12 mouse cellular contexts compared by ENCODE assay signal in the genomic region with DNA sequence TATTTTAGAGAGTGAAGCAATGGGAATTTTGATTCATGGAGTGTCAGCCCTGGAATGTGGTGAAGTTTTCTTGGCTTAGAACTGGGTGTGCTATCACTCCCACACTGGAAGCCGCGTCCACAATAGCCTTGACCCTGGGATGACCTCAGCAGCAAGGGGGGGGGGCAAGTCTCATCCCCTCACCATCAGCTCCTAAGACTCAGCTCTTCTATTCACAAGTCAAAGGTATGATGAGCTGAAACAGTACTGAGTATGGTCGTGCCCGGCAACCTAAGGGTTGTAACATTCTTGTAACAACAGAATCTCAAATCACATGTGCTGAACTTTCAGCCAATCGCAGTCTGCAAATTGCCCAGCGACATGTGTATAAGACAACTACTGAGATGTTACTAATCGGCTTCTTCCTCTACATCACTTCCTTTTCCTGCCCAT. TPM values are rescaled to one million over a fixed set of nuclear protein-coding genes. Genes with fewer than 3 reads are reported as not detected.
DNase-seq lines count a peak whose midpoint lies in the region; ATAC-seq lines count a peak whose summit lies in the region.
"Had no signal": no experiment of that assay in that cellular context is flagged by ENCODE, and none has a peak within 500 bp of the region (broad histone marks: within the 10 kb centered on the region; RNA-seq: fewer than 3 reads in every experiment).

No protein-coding gene starts in this region.

- 0 out of 2 replicates have a peak, but pooled peaks have one; percentile 12 for ATAC-seq in common myeloid progenitor, adult 5-6 weeks (replicated peaks; ENCODE audit: low read depth, poor library complexity, severe bottlenecking)
- ATAC-seq in CD4-positive, CD25-positive, alpha-beta regulatory T cell, adult 4 months, result no peak
- no peak for ATAC-seq in erythroid progenitor cell, adult 5-6 weeks (replicated peaks; ENCODE audit: low FRiP score, poor library complexity, severe bottlenecking)

- peak; percentile 73 to 81 for DNase-seq in adrenal gland, adult (ENCODE audit: inconsistent age in 2 of 2, low spot score in 1 of 2)
- DNase-seq in adrenal gland, postnatal 10 days, result no peak
- peak; percentile 46 for DNase-seq in kidney, adult 9 months
- no peak for DNase-seq in kidney, adult 18-20 months
- DNase-seq in lung, postnatal 25 days (ENCODE audit: low spot score), result peak; percentile 39
- DNase-seq: adrenal gland, postnatal 25 days; cerebellum, adult 2 months; right cerebral cortex, adult 18-20 months; thymus, postnatal 36 days had no signal

RNA-seq across cellular contexts. Expression of a gene that starts 5.7 kb away (rescaled TPM):
- total RNA-seq in adrenal gland, postnatal 10 days (2021), result 100 to 1,000 TPM; 177 to 270 TPM
- 20.5 and 32.9 TPM in 2 replicates for total RNA-seq in common myeloid progenitor, adult 5-6 weeks (2017)
- 1 to 10 TPM; 4.9 to 6.8 TPM for polyA plus RNA-seq in CD4-positive, CD25-positive, alpha-beta regulatory T cell, adult 4 months (2017; shearing (Covaris generic))
- total RNA-seq in erythroid progenitor cell, adult 5-6 weeks (2015; ENCODE audit: low replicate concordance), result 68.1 and 70.8 TPM in 2 replicates
- 47.4 and 51.1 TPM in 2 replicates for total RNA-seq in erythroid progenitor cell, adult 5-6 weeks (2017; ENCODE audit: low replicate concordance)

RNA-seq across cellular contexts. Expression of a gene that starts 26.9 kb away (rescaled TPM):
- 100 to 1,000 TPM; 166 to 181 TPM for total RNA-seq in adrenal gland, postnatal 10 days (2021)
- total RNA-seq in common myeloid progenitor, adult 5-6 weeks (2017), result 171 and 202 TPM in 2 replicates
- polyA plus RNA-seq in CD4-positive, CD25-positive, alpha-beta regulatory T cell, adult 4 months (2017; shearing (Covaris generic)), result 100 to 1,000 TPM; 288 to 332 TPM
- total RNA-seq in erythroid progenitor cell, adult 5-6 weeks (2015; ENCODE audit: low replicate concordance), result 117 and 140 TPM in 2 replicates
- 52.0 and 82.2 TPM in 2 replicates for total RNA-seq in erythroid progenitor cell, adult 5-6 weeks (2017; ENCODE audit: low replicate concordance)

RNA-seq across cellular contexts. Expression of a gene that starts 27.0 kb away (rescaled TPM):
- total RNA-seq in adrenal gland, postnatal 10 days (2021), result 10 to 100 TPM; 20.7 to 21.9 TPM
- total RNA-seq in common myeloid progenitor, adult 5-6 weeks (2017), result 113 and 118 TPM in 2 replicates
- polyA plus RNA-seq in CD4-positive, CD25-positive, alpha-beta regulatory T cell, adult 4 months (2017; shearing (Covaris generic)), result 10 to 100 TPM; 50.1 to 81.1 TPM
- total RNA-seq in erythroid progenitor cell, adult 5-6 weeks (2015; ENCODE audit: low replicate concordance), result 84.0 and 108 TPM in 2 replicates
- 100 and 189 TPM in 2 replicates for total RNA-seq in erythroid progenitor cell, adult 5-6 weeks (2017; ENCODE audit: low replicate concordance)

Comparison
In these comparisons a context has a peak if more than half of its experiments do, and no peak if none do; other contexts are left out.
1. DNase-seq: peak in adrenal gland, adult (2 of 2), kidney, adult 9 months (single experiment) and lung, postnatal 25 days (single experiment); none in adrenal gland, postnatal 10 days (single experiment) and kidney, adult 18-20 months (single experiment).